Mouse (Mus musculus) lung, adult 2 months (tissue): Measurements from ENCODE around the gene Mphosph9. TPM values are rescaled to one million over a fixed set of nuclear protein-coding genes. Genes with fewer than 3 reads are reported as not detected.

ENCODE experiments used
- DNase-seq: peaks from one replicate; pipeline ENCODE4 v3.0.0; 2022
- H3K4me1 ChIP-seq: fragments of 200-500 bp; 2 replicates; pipeline ENCODE4 v1.6.1; 2011; ENCODE audit warnings: low read length; ENCODE audit not compliant: control insufficient read depth, insufficient read depth
- H3K4me3 ChIP-seq: fragments of 200-500 bp; replicated peaks from 2 replicates; pipeline ENCODE3; 2011; ENCODE audit warnings: low read depth, mild to moderate bottlenecking, control low read depth, low read length; ENCODE audit errors: extremely low read depth
- CTCF ChIP-seq: fragments of 200-500 bp; IDR thresholded peaks from 2 replicates; pipeline ENCODE4 v1.5.1; 2011; ENCODE audit warnings: mild to moderate bottlenecking, low read length, control low read depth; ENCODE audit not compliant: insufficient read depth
- POLR2A ChIP-seq: fragments of 200-500 bp; IDR thresholded peaks from 2 replicates; pipeline ENCODE4 v1.6.1; 2011; ENCODE audit warnings: low read depth, mild to moderate bottlenecking, control low read depth, low read length, borderline replicate concordance; ENCODE audit errors: extremely low read depth
- WGBS: fragments of 180-500 bp; shearing (Covaris S2); methylation state at CpG from one replicate; pipeline ENCODE4 v1.1.7; 2018; 5-methylcytosine and 5-hydroxymethylcytosine counted together
- polyA plus RNA-seq: library from polyadenylated mRNA; depleted of rRNA; stranded (reverse); fragments of >200 nt; gene quantifications from 2 replicates; pipeline ENCODE4 v1.2.3, GENCODE M21; 2012; rRNA removed

The Mphosph9 gene
- polyA plus RNA-seq, 1 experiment: 3.3 TPM

- DNase-seq: no peak
- H3K4me3 ChIP-seq: no peak overlapping the region
- WGBS: 66% methylated on average over 18 of the region's 18 CpGs
- TF ChIP-seq CTCF: no peak
- no peak for TF ChIP-seq POLR2A
- peaks cover 56% of the 10 kb centered on the region for H3K4me1 ChIP-seq
Measured at GRCm38 (mm10) chr5:124210281-124211016, 117.3 kb downstream of the Mphosph9 start.

GRCm38 (mm10) chr5:124209850-124210249 is 117.9 kb downstream of the Mphosph9 start:
- H3K4me1 ChIP-seq: peaks cover 54% of the 10 kb centered on the region
- H3K4me3 ChIP-seq: no peak overlapping the region
- no peak for TF ChIP-seq POLR2A
- TF ChIP-seq CTCF: no peak
- no peak for DNase-seq
- WGBS: 50% methylated on average over 6 of the region's 6 CpGs

GRCm38 (mm10) chr5:124208030-124208429 is 119.7 kb downstream of the Mphosph9 start:
- WGBS: 51% methylated on average over 8 of the region's 8 CpGs
- peaks cover 50% of the 10 kb centered on the region for H3K4me1 ChIP-seq
- no peak for DNase-seq
- no peak overlapping the region for H3K4me3 ChIP-seq
- TF ChIP-seq POLR2A (no peak), CTCF (no peak)

- Histone ChIP-seq H3K4me1 (peaks cover 49% of the 10 kb centered on the region), H3K4me3 (no peak overlapping the region)
- no peak for TF ChIP-seq CTCF
- TF ChIP-seq POLR2A: no peak
- DNase-seq: no peak
- WGBS: 37% methylated on average over 13 of the region's 13 CpGs
Measured at GRCm38 (mm10) chr5:124206481-124207038, 121.2 kb downstream of the Mphosph9 start.

- 24% methylated on average over 5 of the region's 5 CpGs for WGBS
- H3K4me3 ChIP-seq: no peak overlapping the region
- TF ChIP-seq CTCF: no peak
- no peak for TF ChIP-seq POLR2A
- DNase-seq: no peak
- peaks cover 49% of the 10 kb centered on the region for H3K4me1 ChIP-seq
Measured at GRCm38 (mm10) chr5:124205809-124206380, 121.9 kb downstream of the Mphosph9 start.

- TF ChIP-seq POLR2A (no peak), CTCF (no peak)
- no peak overlapping the region for H3K4me3 ChIP-seq
- peaks cover 50% of the 10 kb centered on the region for H3K4me1 ChIP-seq
- WGBS: 83% methylated on average over 9 of the region's 9 CpGs
- no peak for DNase-seq
Measured at GRCm38 (mm10) chr5:124205211-124205610, 122.6 kb downstream of the Mphosph9 start.

- Histone ChIP-seq H3K4me3 (no peak overlapping the region), H3K4me1 (peaks cover 54% of the 10 kb centered on the region)
- no peak for DNase-seq
- TF ChIP-seq CTCF (no peak), POLR2A (no peak)
- 73% methylated on average over 9 of the region's 9 CpGs for WGBS
Measured at GRCm38 (mm10) chr5:124204127-124204794, 123.5 kb downstream of the Mphosph9 start.

GRCm38 (mm10) chr5:124203251-124203650 is 124.5 kb downstream of the Mphosph9 start:
- H3K4me3 ChIP-seq: no peak overlapping the region
- TF ChIP-seq CTCF (no peak), POLR2A (no peak)
- DNase-seq: no peak
- 56% methylated on average over 4 of the region's 4 CpGs for WGBS
- peaks cover 51% of the 10 kb centered on the region for H3K4me1 ChIP-seq

GRCm38 (mm10) chr5:124202071-124202470 is 125.7 kb downstream of the Mphosph9 start:
- Histone ChIP-seq H3K4me3 (no peak overlapping the region), H3K4me1 (peaks cover 46% of the 10 kb centered on the region)
- no peak for DNase-seq
- TF ChIP-seq CTCF (no peak), POLR2A (no peak)
- 59% methylated on average over 4 of the region's 4 CpGs for WGBS

- peaks cover 40% of the 10 kb centered on the region for H3K4me1 ChIP-seq
- 53% methylated on average over 2 of the region's 2 CpGs for WGBS
- DNase-seq: no peak
- no peak for TF ChIP-seq POLR2A
- TF ChIP-seq CTCF: no peak
- no peak overlapping the region for H3K4me3 ChIP-seq
Measured at GRCm38 (mm10) chr5:124201564-124201963, 126.2 kb downstream of the Mphosph9 start.

Other genes starting within 250 kb of the Mphosph9 start
- 7.7 and 7.8 TPM in 2 replicates for gene Abcb9, start 232.2 kb downstream of the Mphosph9 start, polyA plus RNA-seq
- gene Ogfod2, start 215.7 kb downstream of the Mphosph9 start, polyA plus RNA-seq: 42.4 and 52.2 TPM in 2 replicates
- gene Arl6ip4, start 211.9 kb downstream of the Mphosph9 start, polyA plus RNA-seq: 32.3 and 33.6 TPM in 2 replicates
- 122 and 163 TPM in 2 replicates for gene Pitpnm2, start 78.2 kb downstream of the Mphosph9 start, polyA plus RNA-seq
- 3.4 and 3.7 TPM in 2 replicates for gene 2810006K23Rik, start 117 bp upstream of the Mphosph9 start, polyA plus RNA-seq
- 79.4 and 86.2 TPM in 2 replicates for gene Cdk2ap1, start 35.1 kb upstream of the Mphosph9 start, polyA plus RNA-seq
- gene Sbno1, start 98.0 kb upstream of the Mphosph9 start, polyA plus RNA-seq: 15.5 and 19.2 TPM in 2 replicates
- gene Kmt5a, start 112.0 kb upstream of the Mphosph9 start, polyA plus RNA-seq: 31.7 and 36.5 TPM in 2 replicates
- 19.6 and 20.6 TPM in 2 replicates for gene Rilpl2, start 150.4 kb upstream of the Mphosph9 start, polyA plus RNA-seq
- 3.0 and 4.8 TPM in 2 replicates for gene Snrnp35, start 155.2 kb upstream of the Mphosph9 start, polyA plus RNA-seq
- gene Rilpl1, start 203.4 kb upstream of the Mphosph9 start, polyA plus RNA-seq: 24.4 and 26.0 TPM in 2 replicates
- 112 and 149 TPM in 2 replicates for gene Tmed2, start 212.7 kb upstream of the Mphosph9 start, polyA plus RNA-seq
- 11.0 and 12.9 TPM in 2 replicates for gene Ddx55, start 224.9 kb upstream of the Mphosph9 start, polyA plus RNA-seq